Mouse (Mus musculus) lung, adult 2 months (tissue): Measurements from ENCODE around the gene Pdcd1. TPM values are rescaled to one million over a fixed set of nuclear protein-coding genes. Genes with fewer than 3 reads are reported as not detected.
"Not testable (repeated sequence)": the region's sequence is repeated elsewhere in the genome, so short reads cannot be mapped to it uniquely, and the experiment has no call there.

Source experiments
- DNase-seq: peaks from one replicate; pipeline ENCODE4 v3.0.0; 2022
- H3K4me1 ChIP-seq: fragments of 200-500 bp; 2 replicates; pipeline ENCODE4 v1.6.1; 2011; ENCODE audit warnings: low read length; ENCODE audit not compliant: control insufficient read depth, insufficient read depth
- H3K4me3 ChIP-seq: fragments of 200-500 bp; replicated peaks from 2 replicates; pipeline ENCODE3; 2011; ENCODE audit warnings: low read depth, mild to moderate bottlenecking, control low read depth, low read length; ENCODE audit errors: extremely low read depth
- CTCF ChIP-seq: fragments of 200-500 bp; IDR thresholded peaks from 2 replicates; pipeline ENCODE4 v1.5.1; 2011; ENCODE audit warnings: mild to moderate bottlenecking, low read length, control low read depth; ENCODE audit not compliant: insufficient read depth
- POLR2A ChIP-seq: fragments of 200-500 bp; IDR thresholded peaks from 2 replicates; pipeline ENCODE4 v1.6.1; 2011; ENCODE audit warnings: low read depth, mild to moderate bottlenecking, control low read depth, low read length, borderline replicate concordance; ENCODE audit errors: extremely low read depth
- WGBS: fragments of 180-500 bp; shearing (Covaris S2); methylation state at CpG from one replicate; pipeline ENCODE4 v1.1.7; 2018; 5-methylcytosine and 5-hydroxymethylcytosine counted together
- polyA plus RNA-seq: library from polyadenylated mRNA; depleted of rRNA; stranded (reverse); fragments of >200 nt; gene quantifications from 2 replicates; pipeline ENCODE4 v1.2.3, GENCODE M21; 2012

The Pdcd1 gene
- polyA plus RNA-seq, 1 experiment, result 0.07 TPM

DNA sequence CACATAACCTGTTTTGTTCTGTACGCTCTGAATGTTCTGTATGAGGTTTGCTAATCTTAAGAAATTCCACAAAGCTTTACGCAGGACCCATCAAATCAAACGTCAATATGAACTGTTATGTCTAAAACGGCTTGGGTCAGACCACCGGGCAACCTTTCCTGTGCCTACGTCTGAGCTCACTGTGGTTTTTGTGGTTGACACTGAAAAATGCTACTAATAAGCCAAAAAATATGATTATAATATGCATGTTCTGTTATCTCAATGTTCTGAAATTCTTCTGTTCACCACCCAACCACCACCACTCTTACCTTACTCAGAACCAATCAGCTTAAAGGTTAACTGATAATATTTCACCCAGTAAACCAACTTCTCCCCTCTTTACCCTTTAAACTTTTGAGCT, 22.4 kb upstream of the Pdcd1 start:
- H3K4me1 ChIP-seq, result no peaks in the 10 kb centered on the region
- no peak for DNase-seq
- 68% methylated on average over 6 of the region's 6 CpGs for WGBS
- TF ChIP-seq POLR2A, result no peak
- TF ChIP-seq CTCF, result no peak
- no peak overlapping the region for H3K4me3 ChIP-seq

DNA sequence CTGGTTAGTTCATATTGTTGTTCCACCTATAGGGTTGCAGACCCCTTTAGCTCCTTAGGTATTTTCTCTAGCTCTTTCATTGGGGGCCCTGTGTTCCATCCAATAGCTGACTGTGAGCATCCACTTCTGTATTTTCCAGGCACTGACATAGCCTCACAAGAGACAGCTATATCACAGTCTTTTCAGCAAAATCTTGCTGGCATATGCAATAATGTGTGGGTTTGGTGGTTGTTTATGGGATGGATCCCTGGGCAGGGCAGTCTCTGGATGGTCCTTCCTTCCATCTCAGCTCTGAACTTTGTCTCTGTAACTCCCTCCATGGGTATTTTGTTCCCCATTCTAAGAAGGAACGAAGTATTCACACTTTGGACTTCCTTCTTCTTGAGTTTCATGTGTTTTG, 5.9 kb upstream of the Pdcd1 start:
- DNase-seq, H3K4me3 ChIP-seq, H3K4me1 ChIP-seq: not testable (repeated sequence)
- WGBS, result 32% methylated on average over 1 of the region's 1 CpGs

DNA sequence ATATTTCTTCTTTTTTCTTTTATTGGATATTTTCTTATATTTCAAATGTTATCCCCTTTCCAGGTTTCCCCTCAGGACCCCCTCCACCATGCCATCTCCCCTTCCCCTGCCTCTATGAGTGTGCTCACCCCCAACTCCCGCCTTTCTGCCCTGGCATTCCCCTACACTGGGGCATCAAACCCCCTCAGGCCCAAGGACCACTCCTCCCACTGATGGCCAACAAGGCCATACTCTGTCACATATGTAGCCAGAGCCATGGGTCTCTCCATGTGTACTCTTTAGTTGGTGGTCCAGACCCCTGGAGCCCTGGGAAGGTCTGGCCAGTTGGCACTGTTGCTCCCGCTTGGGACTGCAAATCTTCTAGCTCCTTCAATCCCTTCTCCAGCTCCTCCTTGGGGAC, 5.0 kb upstream of the Pdcd1 start:
- no peak for DNase-seq
- Histone ChIP-seq H3K4me3 (no peak overlapping the region), H3K4me1 (no peaks in the 10 kb centered on the region)
- 93% methylated on average over 2 of the region's 2 CpGs for WGBS
- no peak for TF ChIP-seq CTCF
- TF ChIP-seq POLR2A, result no peak

DNA sequence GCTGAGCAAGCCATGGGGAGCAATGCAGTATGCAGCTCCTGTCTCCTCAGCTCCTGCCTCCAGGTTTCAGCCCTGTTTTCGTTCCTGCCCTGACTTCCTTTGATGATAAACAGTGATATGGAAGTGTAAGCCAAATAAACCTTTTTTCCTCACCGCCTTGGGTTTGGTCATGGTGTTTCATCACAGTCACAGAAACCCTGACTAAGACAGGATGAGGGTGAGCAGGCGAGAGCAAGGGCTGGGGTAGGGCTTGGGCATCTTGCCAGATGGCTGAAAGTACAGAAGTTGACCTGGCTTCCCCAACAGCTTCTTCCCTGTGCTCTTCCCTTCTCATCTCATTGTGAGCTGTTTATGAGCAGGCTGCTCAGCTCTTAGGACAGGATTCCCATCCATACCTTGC, 3.6 kb upstream of the Pdcd1 start:
- Histone ChIP-seq H3K4me3 (no peak overlapping the region), H3K4me1 (no peaks in the 10 kb centered on the region)
- 26% methylated on average over 3 of the region's 3 CpGs for WGBS
- no peak for TF ChIP-seq CTCF
- TF ChIP-seq POLR2A, result no peak
- DNase-seq, result no peak

DNA sequence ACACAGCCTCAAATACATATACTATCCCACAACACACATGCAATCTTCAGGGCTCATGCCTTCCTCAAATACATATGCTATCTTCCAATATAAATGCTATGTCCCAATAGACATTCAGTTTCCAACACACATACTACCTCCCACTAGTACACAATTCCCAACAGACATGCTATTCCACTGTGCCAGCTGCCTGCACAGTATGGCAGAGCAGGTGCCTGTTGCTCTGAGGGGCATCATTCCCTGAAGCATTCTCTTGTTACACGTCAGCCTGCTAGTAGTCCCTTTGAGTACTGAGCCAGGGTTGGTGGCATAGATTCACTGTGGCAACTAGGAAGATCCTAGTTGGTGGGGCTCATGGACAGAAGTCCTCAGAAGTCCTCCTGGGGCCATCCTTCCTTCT, 2.1 kb upstream of the Pdcd1 start:
- no peak for DNase-seq
- TF ChIP-seq POLR2A (no peak), CTCF (no peak)
- 74% methylated on average over 1 of the region's 1 CpGs for WGBS
- H3K4me3 ChIP-seq, result no peak overlapping the region
- H3K4me1 ChIP-seq, result no peaks in the 10 kb centered on the region

DNA sequence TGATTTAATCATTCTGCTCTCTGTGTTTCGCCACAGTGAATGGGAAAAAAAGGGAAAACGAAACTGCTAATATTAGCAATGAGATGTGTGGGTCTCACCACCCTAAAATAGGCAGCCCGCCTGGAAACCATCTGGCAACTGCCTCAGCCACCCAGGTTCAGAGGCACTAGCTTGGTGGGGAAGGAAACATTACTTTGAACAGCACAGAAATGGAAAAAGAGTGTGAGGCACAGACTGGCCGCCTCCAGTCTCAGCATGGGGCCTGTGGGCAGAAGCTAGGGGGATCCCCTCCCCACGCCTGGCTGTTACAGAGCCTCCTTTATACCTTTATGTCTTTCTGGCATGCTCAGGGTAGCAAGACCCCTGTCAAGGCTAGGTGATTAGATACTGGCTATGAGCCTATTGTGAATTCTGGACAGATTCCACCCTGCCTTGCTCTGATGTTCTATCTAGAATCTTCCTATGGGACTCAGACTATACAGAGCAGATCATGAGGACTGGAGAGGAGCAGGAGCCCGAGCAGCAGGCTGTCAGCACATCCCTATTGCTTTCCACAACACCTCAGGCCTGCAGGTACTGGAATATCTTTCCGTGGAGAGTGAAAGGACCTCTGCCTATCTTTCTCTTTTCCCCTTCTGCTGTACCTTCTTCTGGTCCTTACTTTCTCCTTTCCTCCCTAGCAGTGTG, 1.3 kb upstream of the Pdcd1 start:
- no peak for DNase-seq
- no peak overlapping the region for H3K4me3 ChIP-seq
- 68% methylated on average over 7 of the region's 7 CpGs for WGBS

DNA sequence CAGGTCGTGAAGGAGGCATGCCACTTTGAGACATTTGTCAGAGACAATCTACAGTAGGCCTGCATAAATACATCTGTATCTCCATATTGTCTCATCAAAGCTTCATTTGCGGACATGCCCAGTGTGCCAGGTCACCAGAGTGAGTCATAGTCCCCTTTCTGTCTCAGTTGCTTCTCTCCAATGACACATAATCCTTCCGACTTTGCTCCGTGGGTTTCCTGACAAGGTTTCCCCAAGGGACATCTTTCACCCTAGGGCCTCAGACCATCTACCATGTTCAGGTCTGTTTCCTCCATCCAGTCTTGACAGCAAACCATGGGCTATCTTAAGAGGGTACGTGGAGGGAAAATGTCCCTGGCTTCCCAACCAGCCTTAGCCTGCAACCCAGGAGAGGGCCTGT, 1.2 kb downstream of the Pdcd1 start:
- no peak for DNase-seq
- no peak for TF ChIP-seq CTCF
- TF ChIP-seq POLR2A, result no peak
- H3K4me1 ChIP-seq, result no peaks in the 10 kb centered on the region
- 82% methylated on average over 5 of the region's 5 CpGs for WGBS
- H3K4me3 ChIP-seq, result no peak overlapping the region

More for the DNA sequence above, 1.3 kb upstream of the Pdcd1 start:
- TF ChIP-seq POLR2A (no peak), CTCF (no peak)
- no peaks in the 10 kb centered on the region for H3K4me1 ChIP-seq

DNA sequence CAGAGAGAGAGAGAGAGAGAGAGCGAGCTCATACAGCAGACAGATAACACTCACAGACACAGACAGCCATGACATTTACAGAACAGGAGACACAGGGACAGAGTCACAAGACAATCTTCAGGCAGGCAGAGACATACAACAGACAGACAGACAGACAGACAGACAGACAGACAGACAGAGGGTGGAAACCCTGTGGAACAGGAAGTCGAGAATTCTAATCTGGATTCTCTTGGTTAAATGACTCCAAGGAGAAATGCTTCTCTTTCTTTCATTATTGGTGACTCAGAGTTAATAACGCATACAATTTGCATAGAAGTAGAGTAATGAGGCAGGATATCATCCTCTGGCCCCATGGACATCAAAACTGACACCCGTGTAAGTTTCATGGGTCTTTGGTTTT, 5.8 kb downstream of the Pdcd1 start:
- 67% methylated on average over 4 of the region's 4 CpGs for WGBS
- H3K4me1 ChIP-seq, result no peaks in the 10 kb centered on the region
- no peak overlapping the region for H3K4me3 ChIP-seq
- TF ChIP-seq POLR2A, result no peak
- no peak for TF ChIP-seq CTCF
- DNase-seq, result no peak

DNA sequence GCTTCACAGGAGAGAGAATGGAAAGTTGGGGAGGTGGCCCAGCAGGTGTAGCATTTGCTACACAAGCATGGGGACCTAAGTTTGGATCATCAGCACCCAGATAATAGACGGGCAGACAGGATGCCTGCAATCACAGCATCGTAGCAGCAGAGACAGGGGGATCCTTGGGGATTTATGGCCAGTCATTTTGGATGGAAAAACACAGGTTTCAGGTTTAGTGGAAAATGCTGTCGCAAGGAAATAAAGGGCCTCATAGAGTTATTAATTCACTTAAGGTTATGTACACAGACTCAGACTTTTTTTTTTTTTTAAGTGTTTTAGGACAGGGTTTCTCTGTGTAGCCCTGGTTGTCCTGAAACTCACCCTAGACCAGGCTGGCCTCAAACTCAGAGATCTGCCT, 6.8 kb downstream of the Pdcd1 start:
- no peak for TF ChIP-seq CTCF
- TF ChIP-seq POLR2A, result no peak
- DNase-seq, result no peak
- Histone ChIP-seq H3K4me3 (no peak overlapping the region), H3K4me1 (no peaks in the 10 kb centered on the region)
- 71% methylated on average over 3 of the region's 3 CpGs for WGBS

DNA sequence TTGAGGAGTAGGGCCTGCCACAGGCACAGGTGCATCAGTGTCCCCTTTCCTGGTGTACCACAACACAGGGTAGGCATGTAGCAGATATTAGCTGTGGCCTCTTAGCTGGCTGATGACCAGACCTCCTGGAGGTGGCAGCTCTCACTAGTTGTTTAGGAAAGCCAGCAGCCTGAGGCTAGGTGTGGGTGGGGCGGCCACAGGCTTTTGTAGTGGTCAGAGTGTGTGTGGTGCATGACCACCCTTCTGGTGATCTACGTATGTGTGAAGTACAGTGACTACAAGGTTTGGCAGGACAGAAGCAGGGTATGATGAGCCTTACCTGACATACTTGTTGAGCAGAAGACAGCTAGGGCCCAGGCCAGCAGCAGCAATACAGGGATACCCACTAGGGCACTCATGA, 12.0 kb downstream of the Pdcd1 start:
- H3K4me1 ChIP-seq, result peaks cover 2% of the 10 kb centered on the region; the same call in 1 of the 2 replicates
- WGBS, result 93% methylated on average over 2 of the region's 2 CpGs
- TF ChIP-seq POLR2A (no peak), CTCF (no peak)
- no peak overlapping the region for H3K4me3 ChIP-seq
- no peak for DNase-seq
